Mouse (Mus musculus): ENCODE data around the gene Gm21119. TPM values are rescaled to one million over a fixed set of nuclear protein-coding genes. Genes with fewer than 3 reads are reported as not detected.
"Not testable (repeated sequence)": the region's sequence is repeated elsewhere in the genome, so short reads cannot be mapped to it uniquely, and the experiment has no call there.

The Gm21119 gene
- total RNA-seq (2021), result 1 to 10 TPM in 1 of 2 experiments, under 1 TPM in 1; 0.88 to 1.2 TPM
- long read RNA-seq, experiment 1, result 0 reads
- long read RNA-seq, experiment 2, result 0 reads

GRCm38 (mm10) chr8:20614619-20615018 is at the start of gene Gm21119:
Gene Gm21119, plus strand, starts transcription at chr8:20614919.
- not testable (repeated sequence) for H3K27ac ChIP-seq; H3K4me3 ChIP-seq; DNase-seq (ENCODE audit: low spot score in 2 of 2)

DNA sequence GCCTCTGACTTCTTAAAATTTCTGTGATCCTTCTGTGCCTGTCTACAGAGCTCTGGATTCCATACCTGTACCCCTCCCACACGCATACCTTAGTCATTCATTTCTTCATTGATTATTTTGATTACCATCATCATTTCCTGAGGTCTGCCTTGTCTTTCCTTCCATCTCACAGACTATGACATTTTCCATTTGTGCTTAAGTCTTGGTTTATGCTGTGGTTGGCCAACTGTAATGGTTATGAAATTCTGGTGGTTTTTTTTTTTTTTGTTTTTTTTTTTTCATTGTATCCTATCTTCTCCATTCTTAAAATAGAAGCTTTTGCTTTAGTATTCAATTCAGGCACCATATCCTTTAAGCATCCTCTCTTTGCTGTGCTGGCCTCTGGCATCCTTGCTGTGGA is 48.0 kb upstream of the Gm21119 start:
- not testable (repeated sequence) for DNase-seq (ENCODE audit: low spot score in 2 of 2); H3K4me3 ChIP-seq; H3K27ac ChIP-seq

- H3K4me3 ChIP-seq; DNase-seq (ENCODE audit: low spot score in 2 of 2); H3K27ac ChIP-seq: not testable (repeated sequence)
Observed at GRCm38 (mm10) chr8:20581081-20581480, 33.6 kb upstream of the Gm21119 start.

- not testable (repeated sequence) for H3K27ac ChIP-seq; DNase-seq (ENCODE audit: low spot score in 2 of 2)
Observed at GRCm38 (mm10) chr8:20582772-20583171, 31.9 kb upstream of the Gm21119 start.

GRCm38 (mm10) chr8:20588268-20589177 is 26.2 kb upstream of the Gm21119 start:
- peak; percentile 58 for TF ChIP-seq CTCF (conservative IDR thresholded peaks at IDR 0.05)
- H3K4me3 ChIP-seq; H3K27ac ChIP-seq; DNase-seq (ENCODE audit: low spot score in 2 of 2): not testable (repeated sequence)

More at GRCm38 (mm10) chr8:20582772-20583171, 31.9 kb upstream of the Gm21119 start:
- H3K4me3 ChIP-seq, result not testable (repeated sequence)

GRCm38 (mm10) chr8:20589178-20589539 is 25.6 kb upstream of the Gm21119 start:
- H3K27ac ChIP-seq; DNase-seq (ENCODE audit: low spot score in 2 of 2); H3K4me3 ChIP-seq: not testable (repeated sequence)

DNA sequence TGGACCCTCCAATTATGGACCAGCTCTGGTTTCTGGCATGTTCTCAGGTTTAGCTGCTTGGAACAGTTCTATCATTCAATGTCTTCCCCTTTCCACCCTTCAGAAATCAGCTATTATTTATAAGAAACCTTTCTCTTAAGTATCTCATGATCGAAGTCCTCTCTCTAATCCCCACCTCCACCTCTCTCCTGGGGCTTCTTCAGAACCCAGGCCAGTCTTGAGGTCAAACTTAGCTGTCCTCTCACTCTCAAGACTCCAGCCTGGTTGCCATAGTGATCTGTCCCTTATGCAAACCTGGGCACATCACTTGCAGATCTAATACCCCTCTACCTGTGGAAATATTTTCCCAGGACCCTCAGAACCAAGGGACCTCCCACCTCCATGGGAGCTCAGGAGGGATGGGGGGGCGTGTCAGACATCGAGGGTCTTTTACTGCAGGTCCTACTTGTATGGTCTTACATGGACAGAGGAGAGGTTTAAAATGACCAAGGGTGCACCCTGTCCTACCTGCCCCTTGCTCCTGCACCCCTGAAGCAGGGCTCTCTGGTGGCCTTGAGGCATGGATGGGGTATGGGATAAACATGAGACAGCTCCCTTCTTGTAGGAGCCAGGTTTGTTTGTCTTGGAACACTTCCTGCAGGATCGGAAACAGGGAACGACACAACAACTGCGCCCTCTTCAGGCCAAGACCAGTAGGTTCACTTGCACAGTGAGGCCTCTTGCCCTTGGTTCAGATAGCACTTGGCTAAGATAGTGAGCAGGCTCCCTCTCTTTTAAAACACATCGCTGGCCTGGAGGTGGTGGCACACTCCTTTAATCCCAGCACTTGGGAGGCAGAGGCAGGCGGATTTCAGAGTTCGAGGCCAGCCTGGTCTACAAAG is 24.4 kb upstream of the Gm21119 start:
- peak; percentile 12 to 13 for DNase-seq (ENCODE audit: low spot score in 2 of 2)
- H3K4me3 ChIP-seq, H3K27ac ChIP-seq: not testable (repeated sequence)

DNA sequence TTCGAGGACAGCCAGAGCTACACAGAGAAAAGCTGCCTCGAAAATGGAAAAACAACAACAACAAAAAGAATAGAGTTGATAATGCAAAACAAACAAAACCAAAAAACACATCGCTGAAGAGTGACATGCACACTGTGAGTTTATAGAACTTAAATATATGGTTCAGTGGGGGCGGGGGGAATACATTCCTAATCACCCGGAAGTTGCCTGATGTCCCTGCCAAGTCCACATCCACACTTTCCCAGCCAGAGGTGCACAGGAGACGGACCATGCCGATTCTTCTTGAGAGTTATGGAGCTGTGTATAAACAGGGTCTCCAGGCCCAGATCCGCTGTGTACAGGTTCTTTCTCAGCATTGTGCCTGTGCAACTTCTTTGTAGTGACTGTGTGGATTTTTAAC is 23.7 kb upstream of the Gm21119 start:
- H3K27ac ChIP-seq; DNase-seq (ENCODE audit: low spot score in 2 of 2); H3K4me3 ChIP-seq: not testable (repeated sequence)

DNA sequence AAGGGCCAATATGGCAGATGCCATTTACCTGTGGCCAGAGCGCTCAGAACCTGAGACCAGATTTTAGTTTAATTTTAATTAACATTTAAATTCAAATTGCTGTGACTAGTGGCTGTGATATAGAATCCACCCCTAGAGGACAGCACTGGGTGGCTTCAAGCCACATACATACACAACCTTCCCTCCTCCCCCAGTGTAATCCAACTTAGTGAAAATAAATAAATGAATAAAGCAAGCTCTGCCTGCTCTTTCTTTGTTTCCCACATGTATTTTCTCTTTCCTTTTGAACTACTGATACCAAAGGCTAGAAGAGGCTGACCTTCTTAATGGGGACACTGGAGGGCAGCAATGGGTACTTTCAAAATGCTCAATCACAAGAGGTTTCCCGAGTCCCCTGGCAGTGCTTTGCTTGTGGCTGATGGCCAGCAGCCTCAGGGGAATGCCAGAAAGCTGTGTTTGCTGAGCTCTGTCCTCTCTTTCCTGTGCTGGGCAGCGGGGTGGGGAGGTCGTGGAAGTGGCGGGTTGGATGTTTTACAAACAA is 21.9 kb upstream of the Gm21119 start:
- peak in 1 of 2 experiments; percentile 13 for DNase-seq (ENCODE audit: low spot score in 2 of 2)
- H3K27ac ChIP-seq, H3K4me3 ChIP-seq: not testable (repeated sequence)

- H3K4me3 ChIP-seq, H3K27ac ChIP-seq: not testable (repeated sequence)
- peak; percentile 18 to 41 for DNase-seq (ENCODE audit: low spot score in 2 of 2)
Observed at GRCm38 (mm10) chr8:20593841-20594240, 20.9 kb upstream of the Gm21119 start.

GRCm38 (mm10) chr8:20596081-20596841 is 18.5 kb upstream of the Gm21119 start:
- DNase-seq (ENCODE audit: low spot score in 2 of 2); H3K27ac ChIP-seq; H3K4me3 ChIP-seq: not testable (repeated sequence)

DNA sequence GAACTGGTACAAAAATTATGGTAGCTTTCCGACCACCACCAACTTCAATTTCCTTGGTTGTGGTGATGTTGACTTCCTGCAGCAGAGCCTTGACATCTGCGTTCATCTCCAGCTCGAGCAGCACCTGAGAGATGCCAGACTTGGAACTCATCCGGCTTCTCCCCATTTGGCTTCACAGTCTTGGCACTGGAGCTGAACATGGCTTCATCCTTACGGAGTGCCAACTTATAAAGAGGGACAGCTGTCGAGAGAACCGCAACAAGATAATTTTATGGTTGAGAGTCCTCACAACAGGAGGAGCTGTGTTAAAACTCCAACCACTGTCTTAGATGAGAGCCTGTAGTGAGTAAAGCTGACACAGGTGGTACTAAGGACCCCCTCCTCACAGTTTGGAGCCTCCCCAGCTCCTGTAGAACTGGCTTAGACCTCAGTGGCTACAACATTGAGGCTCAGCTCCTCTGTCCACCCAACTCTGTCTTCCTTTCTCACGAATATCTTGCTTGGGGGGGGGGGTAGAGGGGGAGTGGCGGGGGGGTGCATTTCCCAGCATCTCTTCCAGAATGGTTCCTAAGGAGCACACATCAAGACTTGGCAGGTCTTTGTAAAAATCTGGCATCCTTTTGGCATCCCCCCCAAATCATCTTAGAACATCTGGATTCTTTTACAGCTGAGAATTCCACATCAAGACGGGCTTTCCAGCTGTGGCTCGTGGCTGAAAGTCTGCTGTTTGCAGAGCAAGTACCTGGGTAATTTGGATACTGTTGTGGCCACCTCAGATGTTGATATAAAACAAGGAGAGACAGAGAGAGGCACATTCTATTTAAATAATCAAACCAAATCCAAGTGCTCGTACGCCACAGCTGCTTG is 17.6 kb upstream of the Gm21119 start:
- DNase-seq (ENCODE audit: low spot score in 2 of 2), result peak; percentile 48 to 51
- H3K27ac ChIP-seq, H3K4me3 ChIP-seq: not testable (repeated sequence)

DNA sequence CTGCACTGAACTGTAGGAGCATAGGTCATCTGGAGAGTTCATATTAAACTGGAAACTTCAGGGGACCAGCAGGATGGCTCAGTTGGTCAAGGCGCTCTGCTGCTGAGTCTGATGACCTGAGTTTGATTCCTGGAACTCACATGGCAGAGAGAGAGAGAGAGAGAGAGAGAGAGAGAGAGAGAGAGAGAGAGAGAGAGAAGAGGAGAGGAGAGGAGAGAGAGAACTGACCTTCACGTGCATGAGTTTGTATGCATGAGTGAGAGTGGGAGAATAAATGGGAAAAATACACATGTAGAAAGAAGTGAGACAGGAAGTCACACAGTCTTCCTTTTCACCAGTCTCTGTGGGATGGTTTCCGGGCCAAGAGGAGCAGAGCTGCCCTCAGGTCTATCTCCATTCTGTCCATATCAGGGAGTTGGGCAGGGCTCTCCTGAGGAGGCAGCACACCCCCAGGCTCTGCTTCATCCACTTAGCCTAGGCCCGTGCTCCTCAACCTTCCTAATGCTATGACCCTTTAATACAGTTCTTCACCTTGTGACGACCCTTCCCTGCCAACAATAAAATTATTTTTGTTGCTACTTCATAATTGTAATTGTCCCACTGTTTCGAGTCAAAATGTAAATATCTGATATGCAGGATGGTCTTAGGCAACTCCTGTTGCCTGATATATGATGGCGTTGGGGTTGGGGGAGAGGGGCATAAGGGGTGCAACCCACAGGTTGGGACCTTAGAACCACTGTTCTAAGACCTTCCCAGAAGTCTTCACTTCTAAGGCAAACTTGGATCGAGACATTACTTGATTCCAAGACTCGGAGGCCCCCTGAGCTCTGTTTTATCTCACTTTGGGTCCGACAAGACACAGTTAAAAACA is 16.2 kb upstream of the Gm21119 start:
- H3K4me3 ChIP-seq; H3K27ac ChIP-seq; DNase-seq (ENCODE audit: low spot score in 2 of 2): not testable (repeated sequence)

DNA sequence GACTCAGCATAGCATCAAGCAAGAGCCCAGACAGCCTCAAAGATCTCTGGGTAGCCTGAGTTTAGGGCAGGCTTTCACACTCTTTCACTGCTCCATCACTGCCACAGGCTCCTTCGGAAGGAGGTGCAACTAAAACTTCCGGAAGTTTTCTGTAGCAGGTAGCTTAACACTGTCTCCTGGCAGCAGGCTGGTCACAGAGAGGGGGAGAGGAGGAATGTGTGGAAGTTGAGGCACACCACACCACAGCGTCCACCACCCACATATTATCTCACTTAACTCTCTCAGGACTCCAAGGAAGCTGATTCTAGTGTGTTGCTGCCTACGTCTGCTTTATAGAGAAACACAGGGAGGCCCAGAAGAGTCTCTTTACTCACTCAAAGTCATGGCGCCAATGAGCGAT is 15.4 kb upstream of the Gm21119 start:
- H3K27ac ChIP-seq; DNase-seq (ENCODE audit: low spot score in 2 of 2); H3K4me3 ChIP-seq: not testable (repeated sequence)

DNA sequence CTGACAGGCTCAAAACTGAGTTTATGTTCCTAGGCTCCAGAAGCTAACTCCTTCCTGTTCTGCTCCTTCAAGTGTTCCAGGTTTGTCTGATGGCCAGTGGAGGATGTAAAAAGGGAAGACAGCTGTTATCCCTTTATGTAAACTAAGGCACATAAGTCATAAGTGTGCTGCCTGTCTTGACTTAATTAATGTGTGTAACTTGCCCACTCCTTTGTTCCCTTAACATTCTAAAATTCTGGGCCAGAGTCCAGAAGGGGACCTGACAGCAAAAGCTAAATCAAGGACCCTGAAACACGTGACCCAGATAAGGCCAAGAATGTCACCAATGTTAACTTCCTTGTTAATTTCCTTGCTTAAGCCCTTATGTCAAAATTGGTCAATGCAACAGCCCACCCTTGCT is 3.9 kb upstream of the Gm21119 start:
- not testable (repeated sequence) for H3K27ac ChIP-seq; DNase-seq (ENCODE audit: low spot score in 2 of 2); H3K4me3 ChIP-seq

DNA sequence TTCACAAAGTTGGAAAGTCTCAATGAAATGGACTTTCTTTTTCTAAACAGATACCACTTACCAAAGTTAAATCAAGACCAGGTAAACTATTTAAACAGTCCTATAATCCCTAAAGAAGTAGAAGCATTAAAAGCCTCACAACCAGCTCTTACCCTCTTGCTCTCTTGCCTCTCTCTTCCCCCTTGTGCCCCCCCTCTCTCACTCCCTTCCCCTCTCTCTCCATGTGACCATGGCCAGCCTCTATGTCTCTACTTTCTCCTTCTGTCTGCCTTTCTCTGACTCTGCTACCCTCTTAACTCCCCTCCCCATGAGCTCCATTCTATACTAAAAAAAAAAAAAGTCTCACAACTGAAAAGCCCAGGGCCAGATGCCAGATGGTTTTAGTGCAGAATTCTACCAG is 2.0 kb upstream of the Gm21119 start:
- not testable (repeated sequence) for H3K4me3 ChIP-seq; H3K27ac ChIP-seq; DNase-seq (ENCODE audit: low spot score in 2 of 2)

Measured in layer of hippocampus, adult 2 months (tissue).